Mouse (Mus musculus) thymus, postnatal 10 days (tissue): ENCODE measurements around the gene Elane.
"Not testable (repeated sequence)": the region's sequence is repeated elsewhere in the genome, so short reads cannot be mapped to it uniquely, and the experiment has no call there.

Experiments
- DNase-seq, 2 experiments: peaks; one replicate each; pipeline ENCODE4 v3.0.0; 2021; ENCODE audit warnings: low spot score in 2 of 2

The Elane gene

GRCm38 (mm10) chr10:79881981-79882380 is 4.1 kb upstream of the Elane start:
- DNase-seq = no peak

- DNase-seq = peak; percentile 32 to 75
Observed at GRCm38 (mm10) chr10:79883297-79884084, 2.6 kb upstream of the Elane start.

GRCm38 (mm10) chr10:79884446-79884845 is 1.6 kb upstream of the Elane start:
- no peak for DNase-seq

DNA sequence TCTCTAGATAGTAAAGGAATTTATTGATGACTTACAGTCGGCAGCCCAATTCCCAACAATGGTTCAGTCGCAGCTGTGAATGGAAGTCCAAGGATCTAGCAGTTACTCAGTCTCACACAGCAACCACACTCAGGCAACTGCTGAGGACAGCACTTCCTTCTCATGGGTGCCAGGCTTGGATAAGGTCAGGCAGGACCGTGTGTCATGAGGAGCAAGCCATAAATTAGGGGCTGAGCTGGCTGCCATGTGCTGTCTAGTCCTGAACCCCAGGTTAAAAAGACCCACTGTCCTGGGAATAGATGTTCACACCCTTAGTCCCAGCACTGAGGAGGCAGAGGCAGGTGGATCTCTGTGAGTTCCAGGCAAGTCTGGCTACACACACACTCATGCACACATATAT is 1.1 kb upstream of the Elane start:
- not testable (repeated sequence) for DNase-seq

- no peak for DNase-seq
Observed at GRCm38 (mm10) chr10:79886611-79887010, 564 bp downstream of the Elane start.

DNA sequence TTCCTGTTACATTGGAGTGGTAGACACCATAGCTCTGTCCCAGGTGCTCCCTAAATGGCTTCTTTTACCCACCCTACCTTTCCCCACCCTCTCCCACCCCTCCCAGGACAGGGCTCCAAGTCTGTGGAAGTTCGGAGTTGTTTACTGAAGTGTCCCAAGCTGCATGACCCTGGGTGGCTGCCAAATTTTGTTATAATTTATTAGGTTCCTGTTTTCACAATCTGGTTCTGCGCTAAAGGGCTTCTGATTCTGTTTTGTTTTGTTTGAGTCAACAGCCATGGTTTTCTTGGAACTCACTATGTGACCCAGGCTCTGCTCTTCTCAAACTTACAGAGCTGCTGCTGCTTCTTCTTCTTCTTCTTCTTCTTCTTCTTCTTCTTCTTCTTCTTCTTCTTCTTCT is 3.3 kb downstream of the Elane start:
- DNase-seq = no peak

- DNase-seq = no peak
Observed at GRCm38 (mm10) chr10:79890670-79891069, 4.6 kb downstream of the Elane start, which contains the start of gene Cfd. Gene Cfd (plus strand): TSS chr10:79890853.

DNA sequence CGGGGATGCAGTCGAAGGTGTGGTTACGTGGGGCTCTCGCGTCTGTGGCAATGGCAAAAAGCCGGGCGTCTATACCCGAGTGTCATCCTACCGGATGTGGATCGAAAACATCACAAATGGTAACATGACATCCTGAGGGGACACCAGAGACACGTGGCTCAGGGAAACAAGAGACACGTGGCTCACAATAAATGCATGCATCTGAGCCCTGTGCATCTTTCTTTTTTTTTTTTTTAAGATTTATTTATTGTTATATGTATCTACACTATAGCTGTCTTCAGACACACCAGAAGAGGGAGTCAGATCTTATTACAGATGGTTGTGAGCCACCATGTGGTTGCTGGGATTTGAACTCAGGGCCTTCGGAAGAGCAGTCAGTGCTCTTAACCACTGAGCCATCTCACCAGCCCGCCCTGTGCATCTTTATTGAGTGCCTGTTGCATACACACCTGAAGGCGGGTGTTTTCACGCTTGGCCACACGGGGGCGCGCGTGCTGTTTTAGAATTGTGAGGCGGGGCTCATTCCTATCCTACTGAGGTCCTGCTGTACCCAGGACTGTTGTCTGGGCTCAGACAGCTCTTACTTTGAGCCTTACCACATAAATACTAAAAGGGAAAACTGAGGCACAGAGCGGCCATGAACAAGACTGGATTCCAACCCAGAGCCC is 6.5 kb downstream of the Elane start:
- DNase-seq = peak; percentile 69 to 88

DNA sequence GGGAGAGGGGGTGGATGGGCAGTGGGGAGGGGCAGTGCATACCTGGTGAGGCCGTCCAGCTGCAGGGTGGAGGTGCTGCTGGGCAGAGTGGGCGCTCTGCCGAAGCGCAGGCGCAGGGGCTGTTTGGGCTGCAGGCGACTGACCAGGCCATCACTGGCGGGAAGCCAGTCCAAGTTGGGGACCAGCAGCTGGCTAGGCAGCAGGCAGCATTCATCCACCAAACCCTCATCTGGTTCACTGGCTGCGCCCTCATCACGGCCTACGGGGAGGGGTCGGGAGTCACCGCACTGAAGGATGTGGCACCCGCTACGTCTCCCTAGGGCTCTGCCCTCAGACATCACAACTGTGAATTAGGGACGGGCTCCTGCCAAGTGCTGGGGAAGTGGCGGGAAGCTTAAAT is 10.3 kb downstream of the Elane start:
- DNase-seq = no peak

DNA sequence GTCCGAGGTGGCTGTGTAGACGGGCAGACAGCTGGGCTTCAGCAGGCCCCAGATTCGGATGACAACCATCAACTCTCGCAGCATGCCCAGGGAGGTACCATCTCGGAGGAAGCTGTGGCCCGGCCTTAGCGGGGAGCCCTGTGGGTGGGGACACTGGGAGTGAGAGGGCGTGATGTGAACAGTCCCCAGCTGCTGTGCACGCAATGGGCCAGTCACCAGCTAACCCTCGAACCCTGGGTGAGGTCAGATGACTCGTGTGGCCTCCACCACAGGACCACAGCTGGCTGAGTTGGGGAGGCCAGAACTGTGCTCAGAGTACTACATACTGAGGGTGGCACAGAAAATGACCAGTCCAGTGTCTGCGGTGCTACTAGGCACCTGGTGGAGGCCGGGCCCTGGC is 10.8 kb downstream of the Elane start:
- DNase-seq = no peak

- DNase-seq = no peak
Observed at GRCm38 (mm10) chr10:79897316-79898245, 11.5 kb downstream of the Elane start.

DNA sequence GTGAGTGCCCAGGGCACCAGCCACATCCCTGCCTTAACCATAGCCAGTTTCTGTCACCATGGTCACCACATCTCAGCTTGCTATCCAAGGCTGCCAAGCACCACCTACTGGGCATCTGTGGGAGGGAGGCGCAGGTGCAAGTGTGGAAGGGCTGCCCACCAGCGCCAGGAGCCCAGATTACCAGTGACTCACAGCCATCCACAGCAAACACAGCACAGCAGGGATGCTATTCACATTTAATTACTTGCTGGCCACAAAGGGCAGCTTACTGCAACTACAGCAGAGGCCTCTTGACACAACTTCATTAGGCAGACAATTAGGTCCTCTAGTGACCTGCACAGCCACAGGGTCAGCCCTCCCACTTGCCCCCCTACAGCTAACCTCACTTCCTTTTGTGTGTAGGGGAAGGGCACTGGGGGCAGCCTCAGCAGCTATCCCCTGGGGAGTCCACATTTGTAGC is 14.9 kb downstream of the Elane start:
- no peak for DNase-seq

DNA sequence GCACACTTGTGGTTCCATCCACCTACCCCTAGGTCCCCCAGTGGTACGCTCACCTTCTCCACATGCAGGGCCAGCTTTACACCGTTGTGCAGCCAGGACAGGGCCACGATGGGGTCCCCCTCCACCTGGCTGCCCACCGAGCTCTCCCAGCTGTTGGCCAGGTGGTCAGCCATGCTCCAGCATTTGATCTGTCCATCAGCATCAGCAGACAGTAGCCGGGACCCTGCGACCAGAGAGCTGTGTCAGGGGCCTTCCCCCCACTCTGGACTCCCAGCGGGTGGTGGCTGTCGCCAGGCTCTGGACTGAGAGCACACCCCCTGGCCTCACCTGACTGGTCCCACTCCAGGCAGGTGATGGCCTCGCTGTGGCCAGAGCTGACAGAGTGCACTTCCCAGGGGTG is 20.7 kb downstream of the Elane start:
- no peak for DNase-seq

DNA sequence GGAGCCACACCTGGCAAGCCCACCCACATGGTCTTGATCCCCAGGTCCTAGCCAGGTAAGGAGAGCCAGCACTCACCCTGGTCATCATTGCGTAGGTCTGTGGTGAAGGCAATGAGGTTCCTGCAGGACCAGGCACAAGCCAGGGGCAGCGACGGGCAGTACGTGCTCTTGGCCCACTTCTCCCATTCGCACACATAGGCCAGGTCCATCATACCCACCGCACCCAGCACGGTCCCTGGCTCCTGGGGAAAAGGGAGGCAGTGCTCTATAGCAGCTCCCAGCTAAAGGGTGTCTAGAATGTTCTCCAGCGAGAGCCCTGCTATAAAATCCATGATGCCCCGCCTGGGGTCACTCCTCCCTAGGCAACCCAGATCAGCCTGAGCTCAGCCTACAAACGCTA is 21.4 kb downstream of the Elane start:
- no peak for DNase-seq

GRCm38 (mm10) chr10:79908167-79909091 is 22.4 kb downstream of the Elane start, which contains the start of gene Med16:
Gene Med16 (minus strand): TSS chr10:79908923.
- DNase-seq = peak; percentile 98 to 99

DNA sequence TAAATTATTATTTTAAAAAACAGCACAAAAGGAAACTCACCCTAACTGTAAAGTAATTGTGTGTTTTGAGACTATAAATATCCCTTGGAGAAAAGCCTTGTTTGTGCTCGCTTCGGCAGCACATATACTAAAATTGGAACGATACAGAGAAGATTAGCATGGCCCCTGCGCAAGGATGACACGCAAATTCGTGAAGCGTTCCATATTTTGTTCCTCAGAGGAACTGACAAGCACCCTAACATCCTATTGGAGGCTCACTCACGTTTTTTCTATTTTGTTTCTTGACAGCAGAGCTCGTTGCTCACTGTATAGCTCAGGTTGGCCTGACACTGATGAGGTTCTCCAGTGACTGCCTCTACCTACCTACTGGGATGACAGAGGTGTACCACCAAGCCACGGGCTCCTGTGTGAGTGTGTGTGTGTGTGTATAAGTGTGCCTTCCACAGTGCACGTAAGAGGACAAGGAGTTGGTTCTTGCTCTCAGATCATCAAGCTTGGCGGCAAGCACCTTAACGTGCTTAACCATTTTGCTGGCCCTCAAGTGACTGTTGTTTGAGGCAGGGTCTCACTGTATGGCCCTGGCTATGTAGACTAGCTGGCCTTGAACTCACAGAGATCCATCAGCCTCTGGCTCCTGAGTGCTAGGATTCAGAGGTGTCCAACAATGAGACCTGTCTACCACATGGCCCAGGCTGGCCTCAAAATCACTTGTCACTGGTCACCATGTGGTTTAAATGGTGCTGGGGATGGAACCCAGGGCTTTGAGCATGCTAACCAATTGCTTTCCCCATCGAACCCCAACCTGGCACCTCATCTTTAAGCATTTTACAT is 23.3 kb downstream of the Elane start:
- peak in 1 of 2 experiments; percentile 41 for DNase-seq

DNA sequence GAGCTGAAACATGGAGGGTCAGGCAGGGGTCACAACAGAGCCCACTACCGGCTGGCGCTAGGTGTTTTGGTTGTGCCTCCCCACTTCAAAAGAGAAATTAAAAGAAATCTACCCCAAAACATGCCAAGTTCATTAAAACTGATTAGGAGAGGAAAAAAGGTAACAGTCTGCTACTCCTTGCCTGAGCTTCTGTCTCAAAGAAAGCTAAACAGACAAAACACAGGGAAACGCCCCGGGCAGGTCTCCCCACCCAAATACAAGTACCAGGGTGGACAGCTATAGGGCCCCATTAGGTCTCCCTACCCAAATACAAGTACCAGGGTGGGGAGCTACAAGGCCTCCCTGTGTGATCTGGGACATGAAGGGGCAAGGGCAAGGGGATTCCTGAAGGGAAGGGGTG is 24.5 kb downstream of the Elane start, which contains the start of gene Gm26602:
Gene Gm26602 (plus strand): TSS at position 301 of the 400 bp plus-strand sequence.
- DNase-seq = no peak

- no peak for DNase-seq
Observed at GRCm38 (mm10) chr10:79912412-79912811, 26.4 kb downstream of the Elane start.

DNA sequence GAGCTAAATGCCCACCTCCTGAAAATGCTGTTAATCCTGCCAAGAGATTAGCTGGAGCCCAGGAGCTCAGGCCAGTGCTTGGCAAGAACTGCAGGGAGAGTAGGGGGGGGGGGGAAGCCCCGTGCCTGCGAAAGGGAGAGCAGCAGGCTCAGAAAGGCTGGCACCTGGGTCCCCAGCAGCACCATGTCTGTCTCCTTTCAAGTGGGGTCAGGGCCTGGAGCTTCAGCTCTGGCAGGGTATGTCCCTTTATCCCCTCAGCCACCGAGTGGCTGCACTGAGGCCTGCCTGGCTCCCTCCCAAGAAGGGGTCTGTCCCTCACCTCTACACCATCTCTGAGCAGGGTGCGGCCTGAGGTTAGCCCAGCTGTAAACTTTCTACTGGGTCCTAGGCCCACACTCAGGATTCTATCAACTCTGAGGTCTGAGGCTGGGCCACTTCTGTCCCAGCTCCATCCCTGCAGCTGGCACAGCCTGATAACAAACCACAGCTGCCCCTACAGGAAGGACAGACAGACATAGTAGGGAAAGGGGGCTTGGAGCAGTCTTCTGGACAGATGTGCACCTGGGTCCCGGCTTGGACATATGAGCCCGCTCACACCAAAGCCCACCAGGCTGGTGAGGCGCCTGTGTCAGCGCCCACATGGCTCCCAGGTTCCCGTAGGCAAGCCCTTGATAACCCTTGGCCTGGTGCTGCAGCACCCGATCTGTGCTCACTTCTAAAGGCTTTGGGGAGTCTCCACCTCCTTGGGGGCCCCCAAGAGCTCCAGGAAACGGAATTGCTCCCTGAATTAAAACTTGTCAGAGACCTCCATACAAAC is 28.3 kb downstream of the Elane start:
- no peak for DNase-seq
